Mouse (Mus musculus): Measurements from ENCODE around the gene Mmp24.

Mmp24 gene

GRCm38 (mm10) chr2:155776824-155777687 lies 1.9 kb downstream of the Mmp24 start:
- no peak for DNase-seq

DNA sequence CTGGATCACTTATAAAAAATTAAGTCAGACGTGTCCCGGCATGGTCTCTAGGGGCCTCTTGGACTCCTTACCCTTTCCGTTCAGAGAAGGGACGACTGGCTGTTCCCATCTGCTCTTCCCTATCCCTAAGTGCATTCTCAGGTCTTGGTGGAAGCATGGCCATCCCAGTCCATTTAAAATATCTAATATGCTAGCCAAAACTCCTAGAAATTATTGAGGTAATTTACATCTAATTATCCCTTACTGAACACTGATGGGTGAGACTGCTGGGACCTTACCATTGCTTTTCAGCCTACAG lies 2.5 kb downstream of the Mmp24 start:
- DNase-seq = no peak

GRCm38 (mm10) chr2:155778004-155778403 lies 2.9 kb downstream of the Mmp24 start:
- no peak for DNase-seq

DNA sequence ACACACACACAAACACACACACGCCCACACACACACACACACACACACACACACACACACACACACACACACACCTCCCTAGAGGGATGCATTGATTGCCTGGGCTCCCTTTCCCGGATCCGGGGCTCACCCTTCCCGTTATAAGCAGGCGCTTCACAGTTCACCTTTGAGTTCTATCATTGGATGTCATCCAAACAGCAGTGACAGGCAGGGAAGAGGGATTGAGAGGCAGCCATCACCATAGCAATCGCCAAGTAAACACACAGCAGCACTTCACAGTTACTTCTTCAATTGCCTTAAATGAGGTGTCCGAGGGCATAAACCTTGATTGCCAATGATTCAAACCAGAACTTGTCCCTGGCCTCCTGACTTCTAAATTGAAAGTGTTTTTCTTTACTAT lies 3.9 kb downstream of the Mmp24 start:
- no peak for DNase-seq

DNA sequence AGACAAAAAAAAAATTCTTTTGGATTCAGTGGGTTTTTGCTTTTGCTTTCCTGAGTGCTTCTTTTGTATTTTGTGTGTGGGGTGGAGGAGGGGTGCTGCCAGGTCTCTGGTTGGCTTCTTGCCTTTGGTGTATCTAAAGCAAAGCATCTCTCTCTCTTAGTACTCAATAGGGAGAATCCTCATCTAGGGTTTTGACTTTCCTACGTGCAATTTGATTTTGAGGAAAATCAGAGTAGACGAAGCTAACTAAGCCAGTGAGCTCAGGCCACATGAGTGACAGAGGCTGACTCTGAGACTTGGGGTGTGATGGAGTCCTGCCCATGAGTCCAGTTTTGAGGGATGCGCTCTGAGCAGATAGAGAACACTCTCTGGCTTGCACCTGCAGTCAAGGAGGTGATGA lies 4.4 kb downstream of the Mmp24 start:
- no peak for DNase-seq

GRCm38 (mm10) chr2:155784534-155784933 lies 9.4 kb downstream of the Mmp24 start:
- DNase-seq = peak; percentile 47

DNA sequence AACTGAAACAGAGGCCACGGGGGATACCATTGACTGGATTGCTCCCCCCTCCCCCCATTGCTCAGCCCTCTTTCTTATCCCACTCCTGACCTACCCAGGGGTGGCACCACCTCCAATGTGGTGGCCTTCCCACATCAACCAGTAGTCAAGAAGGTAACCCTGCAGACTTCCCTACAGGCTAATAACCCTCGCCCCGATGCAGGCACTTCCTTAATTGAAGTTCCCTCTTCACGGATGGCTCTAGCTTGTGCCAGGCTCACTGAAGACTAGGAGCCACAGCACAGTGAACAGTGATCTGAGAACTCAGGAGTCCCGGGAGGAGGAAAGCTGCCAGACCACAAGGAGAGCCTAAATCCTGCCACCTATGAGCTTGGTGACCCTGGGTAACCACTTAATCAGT lies 11.8 kb downstream of the Mmp24 start:
- DNase-seq = no peak

DNA sequence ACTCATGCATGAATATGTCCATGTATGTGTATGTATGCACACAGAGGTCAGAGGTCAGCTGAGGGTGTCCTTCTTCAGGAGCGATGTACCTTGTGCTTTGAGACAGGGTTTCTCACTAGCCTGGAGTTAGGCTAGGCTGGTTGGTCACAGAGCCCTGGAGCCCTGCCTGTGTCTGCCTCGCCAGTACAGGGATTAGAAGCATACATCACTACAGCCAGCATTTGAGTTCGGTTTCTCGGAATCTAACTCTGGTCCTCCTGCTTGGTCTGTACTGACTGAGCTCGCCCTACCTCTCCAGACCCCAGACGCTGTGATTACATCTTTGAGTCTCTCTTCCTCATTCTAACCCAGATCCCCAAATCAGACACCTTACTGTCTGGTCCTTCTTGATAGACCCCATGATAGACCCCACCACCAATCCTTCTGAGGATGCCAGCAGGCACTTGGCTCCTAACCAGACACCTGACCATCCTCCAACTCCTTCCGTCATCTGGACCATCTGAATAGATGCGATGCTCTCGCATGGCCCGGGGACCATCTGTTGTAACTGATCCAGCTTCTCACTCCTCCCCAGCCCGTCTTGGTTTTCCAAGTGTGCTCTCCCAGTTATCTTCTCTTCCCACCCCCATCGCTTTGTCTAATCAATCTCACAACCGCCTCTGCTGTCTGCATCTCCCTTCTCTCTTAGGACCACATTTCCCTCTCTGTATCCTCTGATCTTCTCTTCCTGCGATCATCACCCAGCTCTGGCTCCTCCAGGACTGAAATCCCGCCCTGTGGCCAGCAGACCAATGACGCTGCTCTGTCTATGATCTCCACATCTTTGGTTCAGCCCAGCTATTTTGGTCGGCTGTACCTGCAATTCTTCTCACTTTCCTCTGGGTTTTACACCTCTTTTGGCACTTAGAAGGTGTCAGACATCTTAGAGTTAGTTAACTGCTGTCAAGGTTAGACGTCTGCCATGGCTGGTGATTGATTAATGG lies 13.1 kb downstream of the Mmp24 start:
- peak; percentile 53 for DNase-seq

- no peak for DNase-seq
Measured at GRCm38 (mm10) chr2:155792899-155793298, 17.8 kb downstream of the Mmp24 start.

DNA sequence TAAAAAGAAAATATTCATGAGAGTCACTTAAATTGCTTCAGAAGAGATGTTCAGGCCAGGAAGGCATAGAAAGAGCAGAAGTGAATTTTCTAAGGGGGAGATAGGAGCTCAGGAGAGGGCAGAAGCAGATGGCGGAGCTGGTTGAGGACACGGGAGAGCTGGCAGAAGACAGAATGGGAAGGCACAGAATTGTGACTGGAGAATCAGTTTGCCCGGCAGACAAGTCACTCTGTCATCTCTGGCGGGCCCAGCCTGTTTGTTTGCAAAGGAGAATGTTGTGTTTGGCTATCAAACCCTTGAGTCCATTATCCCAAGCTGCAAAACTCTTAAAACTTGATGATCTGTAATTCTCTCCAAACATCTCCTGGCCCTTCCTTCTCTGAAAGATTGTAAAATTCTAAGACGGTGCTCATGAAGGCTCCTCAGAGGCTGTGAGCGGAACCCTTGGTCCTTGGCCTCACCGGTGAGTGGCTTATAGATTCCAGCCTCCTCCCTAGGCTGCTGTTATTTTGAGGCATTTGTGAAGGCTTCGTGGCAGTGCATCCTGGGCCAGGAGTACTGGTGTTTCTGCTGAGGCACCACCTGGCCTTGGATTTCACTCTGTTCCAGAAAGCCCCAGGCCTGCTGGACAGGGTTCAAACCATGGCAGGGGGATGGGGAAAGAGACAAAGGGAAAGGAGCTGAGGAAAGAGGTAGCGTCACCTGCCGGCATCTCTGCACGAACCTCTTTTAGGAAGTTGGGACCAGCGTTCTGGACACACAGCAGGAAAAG lies 19.7 kb downstream of the Mmp24 start:
- peak; percentile 98 for DNase-seq

GRCm38 (mm10) chr2:155798613-155799012 lies 23.5 kb downstream of the Mmp24 start:
- DNase-seq = no peak

GRCm38 (mm10) chr2:155802761-155803160 lies 27.6 kb downstream of the Mmp24 start:
- DNase-seq = no peak

GRCm38 (mm10) chr2:155804053-155804452 lies 28.9 kb downstream of the Mmp24 start:
- DNase-seq = no peak

DNA sequence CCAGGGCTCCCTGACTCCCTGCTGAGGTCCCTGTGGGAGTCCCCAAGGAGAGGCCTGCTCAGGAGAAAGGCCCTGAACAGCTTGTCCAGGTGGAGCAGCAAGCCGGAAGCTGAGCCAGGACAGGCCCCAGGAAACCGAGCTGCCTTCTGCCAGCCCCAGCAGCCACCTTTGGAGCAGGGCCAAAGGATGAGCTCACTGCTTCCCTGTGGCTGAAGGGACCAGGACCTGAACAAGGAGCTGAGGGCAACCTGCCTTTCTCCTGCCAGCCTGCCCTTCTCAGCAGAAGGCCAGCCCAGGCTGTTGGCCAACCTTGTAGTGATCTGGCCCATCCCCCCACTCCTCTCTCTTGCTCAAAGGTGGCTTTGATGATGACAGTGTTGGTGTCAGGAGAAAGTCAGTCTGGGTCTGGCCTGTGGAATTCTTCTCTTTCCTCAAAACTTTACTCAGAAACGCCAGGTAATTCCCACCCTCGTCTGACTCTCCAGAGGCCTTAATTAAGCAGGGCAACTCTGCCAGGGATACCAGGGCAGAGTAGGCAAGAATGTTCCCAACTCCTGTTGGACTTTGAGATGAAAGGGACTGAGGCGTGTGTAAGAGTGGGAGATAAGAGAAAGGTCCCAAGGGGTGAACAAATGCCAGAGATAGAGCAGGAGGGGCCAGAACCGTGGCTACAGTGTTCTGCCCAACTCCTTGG lies 30.2 kb downstream of the Mmp24 start:
- DNase-seq = peak; percentile 99

GRCm38 (mm10) chr2:155805925-155806255 lies 30.7 kb downstream of the Mmp24 start:
- no peak for DNase-seq

- DNase-seq = peak; percentile 90
Measured at GRCm38 (mm10) chr2:155806548-155806947, 31.4 kb downstream of the Mmp24 start.

DNA sequence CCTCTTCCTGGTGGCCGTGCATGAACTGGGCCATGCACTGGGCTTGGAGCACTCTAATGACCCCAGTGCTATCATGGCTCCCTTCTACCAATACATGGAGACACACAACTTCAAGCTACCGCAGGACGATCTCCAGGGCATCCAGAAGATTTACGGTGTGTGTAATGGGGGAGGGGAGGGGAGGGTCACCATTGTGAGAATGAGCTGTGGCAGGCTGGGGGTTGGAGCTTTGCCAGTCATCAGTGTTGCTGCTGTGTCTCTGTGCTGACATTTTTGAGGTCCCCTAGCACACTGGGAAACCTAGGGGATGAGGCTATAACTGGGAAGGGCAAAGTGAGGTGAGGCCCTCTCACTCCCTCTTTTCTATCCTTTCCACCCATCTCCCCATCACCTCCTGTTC lies 32.3 kb downstream of the Mmp24 start:
- no peak for DNase-seq

- DNase-seq = no peak
Measured at GRCm38 (mm10) chr2:155809620-155810019, 34.5 kb downstream of the Mmp24 start.

- peak; percentile 96 for DNase-seq
Measured at GRCm38 (mm10) chr2:155811821-155812396, 36.8 kb downstream of the Mmp24 start.

GRCm38 (mm10) chr2:155812637-155813036 lies 37.5 kb downstream of the Mmp24 start:
- peak; percentile 21 for DNase-seq

GRCm38 (mm10) chr2:155814829-155815228 lies 39.7 kb downstream of the Mmp24 start:
- DNase-seq = no peak

- no peak for DNase-seq
Measured at GRCm38 (mm10) chr2:155816179-155816578, 41.0 kb downstream of the Mmp24 start.

Measured in cerebellum, adult 11 months (tissue).